In the genomic region with DNA sequence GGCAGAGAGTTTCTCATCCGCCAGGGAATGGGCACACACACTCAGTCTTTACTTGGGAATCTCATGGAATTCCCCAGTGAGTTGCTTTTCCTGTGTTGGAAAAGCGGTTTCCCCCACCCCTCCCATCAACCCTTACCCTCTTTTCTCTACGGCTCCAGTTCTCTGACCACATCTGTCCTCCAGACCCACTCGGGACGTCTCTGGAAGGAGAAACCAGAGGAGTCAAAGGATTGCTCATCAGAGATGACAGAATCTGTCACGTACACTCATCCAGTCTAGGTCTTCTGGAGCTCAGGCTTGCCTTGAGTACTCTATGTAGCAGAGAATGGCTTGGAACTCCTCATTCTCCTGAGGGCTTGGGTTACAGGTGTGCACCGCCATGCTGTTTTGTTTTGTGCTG, we compare ENCODE assay signal across 16 mouse cellular contexts. TPM values are rescaled to one million over a fixed set of nuclear protein-coding genes. Genes with fewer than 3 reads are reported as not detected.
"Had no signal": no experiment of that assay in that cellular context is flagged by ENCODE, and none has a peak within 500 bp of the region (broad histone marks: within the 10 kb centered on the region; RNA-seq: fewer than 3 reads in every experiment).

No protein-coding gene starts in this region.

- H3K4me3 ChIP-seq: limb, embryonic 12.5 days; neural tube, embryonic 12.5 days had no signal

- H3K27ac ChIP-seq: limb, embryonic 12.5 days; liver, embryonic 14.5 days; neural tube, embryonic 12.5 days had no signal

- H3K36me3 ChIP-seq: limb, embryonic 12.5 days; neural tube, embryonic 12.5 days had no signal

- H3K4me1 ChIP-seq: neural tube, embryonic 12.5 days had no signal

- H3K4me2 ChIP-seq: limb, embryonic 12.5 days; neural tube, embryonic 12.5 days had no signal

- H3K27me3 ChIP-seq: limb, embryonic 12.5 days; neural tube, embryonic 12.5 days had no signal

- H3K9ac ChIP-seq: limb, embryonic 12.5 days; liver, embryonic 14.5 days; neural tube, embryonic 12.5 days had no signal

- DNase-seq: kidney, adult 8-10 months; lung, adult 18-20 months; midbrain, embryonic 14.5 days; retina, postnatal 1 day; right cerebral cortex, postnatal 4 days; spleen, adult 18-20 months; thymus, postnatal 36 days had no signal

- H3K9me3 ChIP-seq: neural tube, embryonic 12.5 days had no signal

RNA-seq across cellular contexts. Expression of a gene that starts 18.4 kb away (rescaled TPM):
- total RNA-seq: monocyte, adult 5-6 weeks; neutrophil, adult 5-6 weeks had no signal
- polyA plus RNA-seq: neural tube, embryonic 12.5 days had no signal

RNA-seq across cellular contexts. Expression of a gene that starts 18.6 kb away (rescaled TPM):
- total RNA-seq: layer of hippocampus, postnatal 25 days; left cerebral cortex, adult 8-10 months; monocyte, adult 5-6 weeks; neutrophil, adult 5-6 weeks had no signal
- polyA plus RNA-seq: limb, embryonic 12.5 days; lung, embryonic 16.5 days; midbrain, embryonic 14.5 days; neural tube, embryonic 12.5 days; stomach, embryonic 14.5 days had no signal
